Mouse (Mus musculus) limb, embryonic 15.5 days (tissue): ENCODE measurements around the gene Slc2a8. TPM values are rescaled to one million over a fixed set of nuclear protein-coding genes. Genes with fewer than 3 reads are reported as not detected.

Source experiments
- ATAC-seq: fragments of 200-750 bp; cut with Nextera tagmentation; 2 replicates; pipeline ENCODE4 v1.8.0; 2017; ENCODE audit warnings: low read depth, moderate TSS enrichment; ENCODE audit not compliant: insufficient number of reproducible peaks, low FRiP score, low TSS enrichment
- H3K27ac ChIP-seq: fragments of 300-500 bp; sonication (generic); 2 replicates; pipeline ENCODE4 v1.5.1; 2015; ENCODE audit warnings: moderate library complexity, mild to moderate bottlenecking, inconsistent platforms
- H3K27me3 ChIP-seq: fragments of 300-500 bp; sonication (generic); 2 replicates; pipeline ENCODE4 v1.6.1; 2015; ENCODE audit warnings: inconsistent platforms
- H3K36me3 ChIP-seq: fragments of 300-500 bp; sonication (generic); 2 replicates; pipeline ENCODE4 v1.6.1; 2015; ENCODE audit warnings: inconsistent platforms
- H3K4me1 ChIP-seq: fragments of 300-500 bp; sonication (generic); 2 replicates; pipeline ENCODE4 v1.6.1; 2015; ENCODE audit warnings: inconsistent platforms
- H3K4me2 ChIP-seq: fragments of 300-500 bp; sonication (generic); 2 replicates; pipeline ENCODE4 v1.6.1; 2015; ENCODE audit warnings: mild to moderate bottlenecking, inconsistent platforms
- H3K4me3 ChIP-seq: fragments of 300-500 bp; sonication (generic); 2 replicates; pipeline ENCODE4 v1.5.1; 2015; ENCODE audit warnings: mild to moderate bottlenecking, inconsistent platforms
- H3K9ac ChIP-seq: fragments of 300-500 bp; sonication (generic); 2 replicates; pipeline ENCODE4 v1.6.1; 2015; ENCODE audit warnings: inconsistent platforms
- H3K9me3 ChIP-seq: fragments of 300-500 bp; sonication (generic); 2 replicates; pipeline ENCODE4 v1.6.1; 2016; ENCODE audit warnings: inconsistent platforms
- WGBS: fragments of 180-500 bp; shearing (Covaris S2); methylation state at CpG from one replicate; pipeline ENCODE4 v1.1.7; 2015; 5-methylcytosine and 5-hydroxymethylcytosine counted together
- polyA plus RNA-seq: library from polyadenylated mRNA; unstranded; fragments of >200 nt; fragmentation: Nextera tagmentation; extraction: Ambion mirVana; gene quantifications from 2 replicates; pipeline ENCODE4 v1.2.1, GENCODE M21; 2015

Slc2a8 gene
- polyA plus RNA-seq, 1 experiment from 2014 or later: 22.4 TPM

GRCm38 (mm10) chr2:32926330-32927075 is 55.4 kb downstream of the Slc2a8 start:
- Histone ChIP-seq H3K27ac (no peak overlapping the region), H3K9ac (no peak overlapping the region), H3K4me3 (no peak overlapping the region), H3K36me3 (peaks cover 70% of the 10 kb centered on the region), H3K4me1 (no peaks in the 10 kb centered on the region; the same call in 1 of the 2 replicates), H3K9me3 (no peaks in the 10 kb centered on the region), H3K27me3 (no peaks in the 10 kb centered on the region), H3K4me2 (no peak overlapping the region)
- ATAC-seq: no peak
- WGBS: 88% methylated on average over 12 of the region's 12 CpGs

GRCm38 (mm10) chr2:32924306-32924844 is 57.5 kb downstream of the Slc2a8 start:
- Histone ChIP-seq H3K36me3 (peaks cover 77% of the 10 kb centered on the region), H3K27me3 (no peaks in the 10 kb centered on the region), H3K4me1 (no peaks in the 10 kb centered on the region; the same call in 1 of the 2 replicates), H3K9ac (no peak overlapping the region), H3K27ac (no peak overlapping the region), H3K4me2 (no peak overlapping the region), H3K4me3 (no peak overlapping the region), H3K9me3 (no peaks in the 10 kb centered on the region)
- 77% methylated on average over 10 of the region's 10 CpGs for WGBS
- ATAC-seq: no peak

GRCm38 (mm10) chr2:32923551-32924250 is 58.2 kb downstream of the Slc2a8 start:
- H3K36me3 ChIP-seq: peaks cover 77% of the 10 kb centered on the region
- 90% methylated on average over 24 of the region's 24 CpGs for WGBS
- no peaks in the 10 kb centered on the region for H3K9me3 ChIP-seq
- no peak overlapping the region for H3K27ac ChIP-seq
- no peaks in the 10 kb centered on the region for H3K27me3 ChIP-seq
- no peak for ATAC-seq
- no peaks in the 10 kb centered on the region; the same call in 1 of the 2 replicates for H3K4me1 ChIP-seq
- no peak overlapping the region for H3K4me3 ChIP-seq
- no peak overlapping the region for H3K9ac ChIP-seq
- no peak overlapping the region for H3K4me2 ChIP-seq

Other genes with a start within 250 kb of the Slc2a8 start
- not detected in 2 replicates for gene 6330409D20Rik, start 241.1 kb downstream of the Slc2a8 start, polyA plus RNA-seq
- 68.5 and 71.7 TPM in 2 replicates for gene Tor2a, start 224.8 kb downstream of the Slc2a8 start, polyA plus RNA-seq
- 0.12 and 0.13 TPM in 2 replicates for gene Ttc16, start 206.4 kb downstream of the Slc2a8 start, polyA plus RNA-seq
- gene Ptrh1, start 206.3 kb downstream of the Slc2a8 start, polyA plus RNA-seq: 6.6 and 7.2 TPM in 2 replicates
- 0.37 and 1.0 TPM in 2 replicates for gene Cfap157, start 197.7 kb downstream of the Slc2a8 start, polyA plus RNA-seq
- 16.7 and 17.9 TPM in 2 replicates for gene Stxbp1, start 134.8 kb downstream of the Slc2a8 start, polyA plus RNA-seq
- 138 and 152 TPM in 2 replicates for gene Fam129b, start 106.0 kb downstream of the Slc2a8 start, polyA plus RNA-seq
- gene Rpl12, start 20.5 kb downstream of the Slc2a8 start, polyA plus RNA-seq: 154 and 176 TPM in 2 replicates
- gene Lrsam1, start 20.5 kb downstream of the Slc2a8 start, polyA plus RNA-seq: 11.3 and 12.0 TPM in 2 replicates
- gene Garnl3, start 149.6 kb upstream of the Slc2a8 start, polyA plus RNA-seq: 8.5 and 8.8 TPM in 2 replicates
- 112 and 135 TPM in 2 replicates for gene Angptl2, start 234.0 kb upstream of the Slc2a8 start, polyA plus RNA-seq